Mouse (Mus musculus) macrophage (primary cell): ENCODE measurements around the gene Mitf. TPM values are rescaled to one million over a fixed set of nuclear protein-coding genes. Genes with fewer than 3 reads are reported as not detected.

Experiments used
- H3K27ac ChIP-seq: fragments of 350-480 bp; formaldehyde crosslinking; 2 replicates; pipeline ENCODE4 v1.9.0; 2021
- H3K36me3 ChIP-seq: fragments of 350-480 bp; formaldehyde crosslinking; 2 replicates; pipeline ENCODE4 v1.9.0; 2021; ENCODE audit errors: inconsistent target
- H3K4me3 ChIP-seq: fragments of 350-480 bp; formaldehyde crosslinking; 2 replicates; pipeline ENCODE4 v1.9.0; 2021; ENCODE audit errors: inconsistent target
- H3K79me2 ChIP-seq: fragments of 350-480 bp; formaldehyde crosslinking; 2 replicates; pipeline ENCODE4 v1.9.0; 2021; ENCODE audit errors: inconsistent target
- WGBS: methylation state at CpG from one replicate; pipeline ENCODE4 v1.1.7; 2026; ENCODE audit warnings: inconsistent platforms; ENCODE audit not compliant: missing documents; 5-methylcytosine and 5-hydroxymethylcytosine counted together
- polyA plus RNA-seq: library from polyadenylated mRNA; stranded (reverse); fragments of 250-400 nt; gene quantifications from 3 replicates; pipeline ENCODE4 v1.2.4, GENCODE M21; 2018; ENCODE audit warnings: inconsistent platforms

Mitf gene
- polyA plus RNA-seq, 1 experiment from 2014 or later, result 41.8 TPM

DNA sequence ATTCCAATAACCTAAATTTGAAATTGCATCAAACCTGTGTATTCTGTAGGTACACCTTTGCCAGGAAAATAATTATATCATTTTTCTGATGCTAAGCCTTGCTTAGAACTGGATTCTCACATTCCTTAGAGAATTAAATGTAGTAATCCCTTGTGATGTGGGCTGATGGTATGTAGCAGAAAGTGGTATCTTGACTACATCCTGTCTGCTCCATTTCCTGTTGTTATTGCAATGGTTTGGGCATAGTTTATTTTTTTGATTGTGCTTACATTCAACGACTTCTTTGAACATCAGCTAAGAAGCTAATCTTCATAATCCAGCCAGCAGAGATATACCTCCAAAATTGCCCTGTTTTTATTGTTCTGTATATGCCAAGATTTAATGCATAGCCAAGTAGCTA lies 217.0 kb downstream of the Mitf start:
- Histone ChIP-seq H3K36me3 (peaks cover 20% of the 10 kb centered on the region), H3K27ac (no peak overlapping the region), H3K4me3 (no peak overlapping the region), H3K79me2 (no peaks in the 10 kb centered on the region)
- 47% methylated on average over 1 of the region's 1 CpGs for WGBS

DNA sequence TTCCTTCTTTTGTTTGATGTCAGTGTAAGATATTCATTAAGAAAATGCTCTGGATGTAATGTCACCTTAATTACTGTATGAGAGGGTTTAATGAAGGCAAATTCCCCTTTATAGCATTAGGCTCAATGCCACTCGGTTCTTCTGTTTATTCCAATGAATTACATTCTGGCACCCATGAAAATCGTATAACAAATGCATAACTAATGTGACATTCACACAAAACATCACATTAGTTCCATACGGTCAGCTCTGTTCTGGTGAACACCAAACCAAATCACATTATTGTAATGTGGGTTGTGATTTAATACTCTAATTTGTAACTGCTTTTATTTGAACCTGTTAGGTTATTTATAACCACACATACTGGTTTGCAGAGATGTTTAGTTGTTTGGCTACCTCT lies 231.7 kb downstream of the Mitf start:
- no peaks in the 10 kb centered on the region for H3K36me3 ChIP-seq
- no peak overlapping the region for H3K27ac ChIP-seq
- H3K79me2 ChIP-seq, result no peaks in the 10 kb centered on the region
- WGBS, result 86% methylated on average over 3 of the region's 3 CpGs
- no peak overlapping the region for H3K4me3 ChIP-seq

DNA sequence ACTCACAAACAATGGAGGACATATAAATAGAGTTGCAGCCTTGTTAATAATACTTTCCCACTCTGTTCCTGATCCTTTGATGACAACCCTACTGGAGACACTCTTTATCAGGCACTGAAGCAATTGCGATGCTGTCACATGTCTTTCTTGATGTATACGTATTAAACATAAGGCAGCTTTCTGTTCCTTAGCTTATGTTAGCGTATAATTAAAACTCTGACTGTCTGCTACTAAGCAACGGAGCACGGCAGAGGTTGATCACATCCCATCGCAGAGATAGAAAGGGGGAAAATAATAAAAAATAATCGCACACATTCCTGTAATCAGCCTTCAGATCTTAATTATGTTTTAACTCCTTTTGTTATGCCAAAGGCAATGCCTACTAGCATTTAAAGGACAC lies 234.9 kb downstream of the Mitf start:
- Histone ChIP-seq H3K27ac (no peak overlapping the region), H3K4me3 (no peak overlapping the region), H3K79me2 (no peaks in the 10 kb centered on the region), H3K36me3 (no peaks in the 10 kb centered on the region)
- WGBS, result 91% methylated on average over 7 of the region's 7 CpGs

DNA sequence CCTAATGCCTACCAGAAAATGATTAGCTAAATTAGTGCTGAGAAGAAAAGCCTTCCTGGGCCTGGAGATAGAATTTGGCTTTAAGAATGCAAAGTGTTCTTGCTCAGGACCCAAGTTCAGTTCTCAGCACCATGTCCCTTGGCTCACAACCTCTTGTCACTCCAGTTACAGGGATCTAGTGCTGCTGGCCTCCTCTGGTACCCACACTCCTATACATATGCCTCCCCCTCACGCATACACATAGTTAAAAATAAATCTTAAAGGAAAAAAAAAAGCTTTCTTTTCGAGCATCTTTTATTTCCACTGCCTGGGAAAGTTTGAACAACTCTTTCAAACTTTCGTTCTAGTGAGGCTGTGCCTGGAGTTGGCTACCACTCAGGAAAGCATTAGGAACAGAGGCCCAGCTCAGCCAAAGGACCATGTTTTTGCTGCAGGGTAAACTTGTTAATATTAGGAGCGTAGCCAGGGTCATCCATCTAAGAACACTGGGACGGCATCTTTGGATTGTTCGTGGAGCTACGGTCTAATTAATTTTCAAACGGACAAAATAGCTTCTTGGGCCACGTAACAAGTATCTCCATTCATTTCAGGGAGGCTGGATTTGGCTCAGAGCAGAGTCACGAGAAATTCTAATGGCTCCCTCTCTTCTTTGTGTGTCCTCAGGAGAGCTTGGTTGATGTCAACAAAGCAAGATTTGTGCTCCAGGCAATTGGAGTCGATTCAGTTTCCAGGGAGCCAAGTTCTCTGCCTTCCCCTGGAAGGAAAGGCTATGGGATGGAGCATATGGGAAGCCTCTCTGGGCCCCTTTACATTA lies 239.7 kb downstream of the Mitf start:
- no peak overlapping the region for H3K27ac ChIP-seq
- H3K79me2 ChIP-seq, result no peaks in the 10 kb centered on the region
- H3K36me3 ChIP-seq, result no peaks in the 10 kb centered on the region
- H3K4me3 ChIP-seq, result no peak overlapping the region
- 91% methylated on average over 11 of the region's 11 CpGs for WGBS

DNA sequence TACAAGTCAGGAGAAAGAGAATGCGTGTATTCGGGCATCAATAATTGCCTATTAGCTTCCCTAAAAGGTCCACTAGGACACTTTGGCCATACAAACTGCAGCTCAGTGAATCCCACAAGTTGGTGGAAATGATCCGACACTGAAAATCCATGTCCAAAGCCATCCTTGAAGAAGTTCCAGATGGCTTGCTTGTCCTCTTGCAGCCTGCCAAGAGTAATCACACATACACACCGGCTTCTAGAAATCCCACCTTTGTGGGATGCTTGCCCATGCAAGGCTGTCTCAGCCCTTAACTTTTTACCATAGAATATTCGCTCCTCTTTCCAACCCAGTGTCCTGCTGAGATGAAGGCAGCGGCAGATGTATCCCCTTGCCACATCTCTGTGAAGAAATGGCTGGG lies 240.9 kb downstream of the Mitf start:
- Histone ChIP-seq H3K36me3 (no peaks in the 10 kb centered on the region), H3K4me3 (no peak overlapping the region), H3K79me2 (no peaks in the 10 kb centered on the region), H3K27ac (no peak overlapping the region)
- 92% methylated on average over 6 of the region's 6 CpGs for WGBS

DNA sequence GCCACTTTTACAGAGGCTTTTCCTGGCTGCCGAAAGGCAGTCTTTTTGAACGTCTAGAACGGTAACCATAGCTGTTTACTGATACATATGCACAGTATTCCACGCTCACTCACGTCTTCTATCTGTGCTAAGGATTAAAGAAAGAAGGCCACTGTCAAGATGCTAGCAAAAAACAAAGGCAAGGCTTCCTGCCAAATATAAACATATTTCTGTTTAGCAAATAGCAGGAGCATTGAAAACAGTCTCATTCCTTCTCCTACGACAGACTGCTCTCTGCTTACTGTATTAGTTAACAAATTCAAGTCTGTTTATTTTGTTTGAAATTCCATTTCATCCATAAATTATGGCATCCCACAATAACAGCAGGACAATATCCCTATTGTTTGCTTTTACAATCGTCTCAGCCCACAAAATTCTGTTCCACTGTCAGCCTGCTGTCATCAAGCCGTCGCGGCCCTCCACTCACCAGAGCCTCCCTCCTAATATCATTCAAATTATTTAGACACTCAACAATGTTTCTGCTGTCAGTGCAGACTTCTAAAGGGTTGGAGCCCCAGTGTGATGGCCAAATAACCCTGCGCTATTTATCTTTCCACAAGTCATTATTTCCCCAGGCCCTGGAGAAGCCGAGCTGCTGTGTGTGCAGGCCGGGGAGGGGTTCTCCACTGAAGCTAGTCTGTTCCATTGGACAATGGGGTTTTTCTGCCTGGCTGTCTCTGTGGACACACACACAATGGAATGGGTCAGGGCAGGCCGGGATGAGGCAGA lies 242.0 kb downstream of the Mitf start:
- Histone ChIP-seq H3K27ac (no peak overlapping the region), H3K79me2 (no peaks in the 10 kb centered on the region), H3K36me3 (no peaks in the 10 kb centered on the region), H3K4me3 (no peak overlapping the region)
- 94% methylated on average over 14 of the region's 14 CpGs for WGBS

DNA sequence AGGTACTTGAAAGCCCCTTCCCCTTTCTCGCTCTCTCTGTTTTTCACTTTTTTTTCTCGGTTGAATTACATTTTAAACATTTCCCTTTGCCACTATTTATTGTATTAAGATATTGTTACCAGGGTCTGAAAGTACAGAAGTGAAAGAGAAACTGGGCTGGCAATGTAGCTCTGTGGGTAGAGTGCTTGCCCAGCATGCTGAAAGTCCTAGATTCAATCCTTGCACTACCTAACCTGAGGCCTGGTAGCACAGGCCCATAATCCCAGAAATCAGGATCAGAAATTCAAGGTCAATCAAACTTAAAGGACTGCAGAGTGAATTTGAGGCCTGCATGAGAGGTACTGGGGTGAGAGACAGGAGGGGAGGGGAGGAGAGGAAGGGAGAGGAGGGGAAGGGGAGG lies 242.7 kb downstream of the Mitf start:
- no peak overlapping the region for H3K27ac ChIP-seq
- H3K79me2 ChIP-seq, result no peaks in the 10 kb centered on the region
- no peak overlapping the region for H3K4me3 ChIP-seq
- WGBS, result no CpG with 5 or more reads among the region's 2 CpGs
- H3K36me3 ChIP-seq, result no peaks in the 10 kb centered on the region

DNA sequence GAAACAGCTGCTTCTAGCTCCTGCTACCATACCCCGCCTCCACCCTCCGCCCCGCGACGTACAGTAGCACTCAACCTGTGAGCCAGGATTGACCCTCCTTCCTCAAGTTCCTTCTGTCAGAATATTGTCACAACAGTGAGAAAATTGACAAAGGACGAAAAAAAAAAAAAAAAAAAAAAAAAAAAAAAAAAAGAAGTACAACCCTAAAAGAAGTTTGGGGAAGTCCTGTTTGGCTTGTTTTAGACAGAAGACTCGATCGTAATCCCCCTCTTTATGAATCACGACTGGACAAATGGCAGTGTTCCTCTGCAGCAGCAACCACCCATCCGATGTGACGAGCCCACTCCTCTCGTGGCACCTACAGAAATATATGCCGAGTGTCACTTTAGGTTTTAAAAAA lies 255.0 kb downstream of the Mitf start:
- Histone ChIP-seq H3K27ac (no peak overlapping the region), H3K4me3 (no peak overlapping the region), H3K79me2 (no peaks in the 10 kb centered on the region), H3K36me3 (no peaks in the 10 kb centered on the region)
- WGBS, result 77% methylated on average over 11 of the region's 13 CpGs

DNA sequence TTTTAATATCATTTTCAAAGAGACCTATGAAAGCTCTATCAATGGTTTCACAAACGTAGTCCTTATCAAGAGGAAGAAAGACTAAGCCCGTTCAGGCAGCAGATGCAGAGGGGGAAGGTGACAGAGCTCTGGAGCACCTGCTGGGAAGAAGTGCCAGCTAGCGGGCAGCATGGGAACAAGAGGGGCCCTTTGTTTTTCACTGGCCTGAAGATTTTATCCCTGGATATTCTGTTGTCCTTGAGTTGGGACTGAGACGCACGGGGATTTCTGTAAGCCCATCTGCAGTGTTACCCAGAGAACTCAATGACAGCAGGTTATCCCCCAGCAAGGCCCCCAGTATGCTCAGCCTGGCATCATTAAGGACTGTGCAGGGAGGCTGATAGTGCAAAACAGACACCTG lies 258.1 kb downstream of the Mitf start:
- 77% methylated on average over 5 of the region's 5 CpGs for WGBS
- Histone ChIP-seq H3K27ac (no peak overlapping the region), H3K4me3 (no peak overlapping the region), H3K79me2 (no peaks in the 10 kb centered on the region), H3K36me3 (no peaks in the 10 kb centered on the region)

DNA sequence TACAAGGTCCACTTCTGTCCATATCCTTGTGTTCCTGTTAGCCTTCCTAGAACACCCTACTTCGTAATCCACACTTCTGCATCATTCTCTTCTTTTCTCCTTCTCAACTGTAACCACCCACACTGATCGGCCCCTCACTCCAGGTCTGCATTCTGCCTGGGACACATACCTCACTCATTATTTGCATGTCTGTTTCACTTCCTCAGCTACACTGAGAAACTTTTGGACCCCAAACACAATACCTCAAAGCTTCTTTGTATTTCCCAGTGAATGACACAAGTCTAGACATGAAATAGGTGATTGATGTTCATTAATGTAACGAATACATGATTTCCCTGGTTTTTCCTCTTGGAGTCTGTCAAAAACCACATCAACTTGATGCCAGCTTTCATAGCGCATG lies 259.6 kb downstream of the Mitf start:
- no peaks in the 10 kb centered on the region for H3K36me3 ChIP-seq
- no peak overlapping the region for H3K4me3 ChIP-seq
- no peak overlapping the region for H3K27ac ChIP-seq
- no peaks in the 10 kb centered on the region for H3K79me2 ChIP-seq
- WGBS, result 83% methylated on average over 4 of the region's 4 CpGs

Other genes starting within 250 kb of the Mitf start
- gene Frmd4b, start 189.5 kb upstream of the Mitf start, polyA plus RNA-seq, result 99.3 to 139 TPM (median 131 TPM) in 3 replicates